ENCODE assay signal across 27 mouse cellular contexts in the genomic region with DNA sequence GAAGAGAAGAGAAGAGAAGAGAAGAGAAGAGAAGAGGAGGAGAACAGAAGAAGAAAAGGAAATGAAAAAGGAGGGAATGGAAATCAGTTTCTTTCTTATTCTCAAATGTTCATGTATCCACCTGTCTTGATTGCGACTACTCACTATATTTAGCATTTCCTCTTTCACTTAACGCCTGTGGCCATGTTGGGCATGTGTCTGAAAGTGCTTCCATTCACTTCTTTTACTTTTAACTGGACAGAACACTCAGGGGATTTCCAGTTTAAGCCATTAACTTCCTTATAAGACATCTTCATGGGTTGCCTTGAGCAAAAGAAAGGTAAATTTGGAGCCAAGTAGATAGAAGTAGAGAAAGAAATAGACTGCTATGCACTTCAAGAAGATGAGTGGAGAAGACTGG.
DNase-seq lines count a peak whose midpoint lies in the region; ATAC-seq lines count a peak whose summit lies in the region.
"Had no signal": no experiment of that assay in that cellular context is flagged by ENCODE, and none has a peak within 500 bp of the region (broad histone marks: within the 10 kb centered on the region; RNA-seq: fewer than 3 reads in every experiment).

No protein-coding gene starts in this region.

- ATAC-seq in granulocyte monocyte progenitor cell, adult 5-6 weeks (replicated peaks; ENCODE audit: poor library complexity, severe bottlenecking): 0 out of 2 replicates have a peak, but pooled peaks have one; percentile 20
- peak; percentile 59; the same call in 1 of the 2 replicates for ATAC-seq in monocyte, adult 5-6 weeks (replicated peaks; ENCODE audit: insufficient number of reproducible peaks, low FRiP score, low TSS enrichment, poor library complexity, severe bottlenecking)
- ATAC-seq in midbrain, embryonic 11.5 days (ENCODE audit: low FRiP score): no peak
- no peak for ATAC-seq in hindbrain, embryonic 13.5 days (ENCODE audit: low FRiP score)
- ATAC-seq: activated CD4-positive, CD25-positive, alpha-beta regulatory T cell, adult 4 months; forebrain, embryonic 14.5 days; forebrain, postnatal 0 days had no signal

- peak; percentile 1 for DNase-seq in A20 (ENCODE audit: low read depth, low spot score)
- DNase-seq in right cerebral cortex, adult 18-20 months: no peak
- no peak for DNase-seq in midbrain, embryonic 11.5 days (ENCODE audit: low spot score, missing footprints)
- DNase-seq: adrenal gland, adult 8-10 months; adrenal gland, postnatal 25 days; B cell, adult 2 months; cerebellum, adult 11-12 months; cerebellum, adult 8-10 months; cerebellum, postnatal 10 days; cerebellum, postnatal 36 days; forebrain, postnatal 0 days; gastrocnemius, adult 2 months; gastrocnemius, postnatal 14 days; heart, adult 18-20 months; heart, postnatal 10 days; heart, postnatal 36 days had no signal

- no peaks in the 10 kb centered on the region for H3K9me3 ChIP-seq in midbrain, embryonic 11.5 days (ENCODE audit: control insufficient read depth, low read length)
- no peaks in the 10 kb centered on the region for H3K9me3 ChIP-seq in hindbrain, embryonic 13.5 days
- H3K9me3 ChIP-seq: embryonic facial prominence, embryonic 12.5 days; embryonic facial prominence, embryonic 15.5 days; heart, embryonic 12.5 days; heart, embryonic 15.5 days; hindbrain, embryonic 10.5 days had no signal

- 84% methylated on average over 2 of the region's 2 CpGs for WGBS in midbrain, embryonic 11.5 days
- WGBS in hindbrain, embryonic 13.5 days: 93% methylated on average over 2 of the region's 2 CpGs

- H3K36me3 ChIP-seq in midbrain, embryonic 11.5 days (ENCODE audit: control insufficient read depth, insufficient read depth, low read length): no peaks in the 10 kb centered on the region
- no peaks in the 10 kb centered on the region for H3K36me3 ChIP-seq in hindbrain, embryonic 13.5 days
- H3K36me3 ChIP-seq: embryonic facial prominence, embryonic 12.5 days; embryonic facial prominence, embryonic 15.5 days; heart, embryonic 12.5 days; heart, embryonic 15.5 days; hindbrain, embryonic 10.5 days had no signal

- H3K9ac ChIP-seq in midbrain, embryonic 11.5 days (ENCODE audit: low read length): no peak overlapping the region
- H3K9ac ChIP-seq in hindbrain, embryonic 13.5 days: no peak overlapping the region
- H3K9ac ChIP-seq: embryonic facial prominence, embryonic 12.5 days; embryonic facial prominence, embryonic 15.5 days; forebrain, postnatal 0 days; heart, embryonic 12.5 days; heart, embryonic 15.5 days; hindbrain, embryonic 14.5 days had no signal

- no peaks in the 10 kb centered on the region for H3K4me1 ChIP-seq in midbrain, embryonic 11.5 days (ENCODE audit: control insufficient read depth, insufficient read depth, low read length)
- no peaks in the 10 kb centered on the region for H3K4me1 ChIP-seq in hindbrain, embryonic 13.5 days (replicated peaks)
- H3K4me1 ChIP-seq: embryonic facial prominence, embryonic 12.5 days; embryonic facial prominence, embryonic 15.5 days; heart, embryonic 15.5 days; hindbrain, embryonic 10.5 days had no signal

- no peak overlapping the region for H3K4me3 ChIP-seq in midbrain, embryonic 11.5 days (ENCODE audit: low read depth, low read length)
- no peak overlapping the region for H3K4me3 ChIP-seq in hindbrain, embryonic 13.5 days
- H3K4me3 ChIP-seq: embryonic facial prominence, embryonic 12.5 days; embryonic facial prominence, embryonic 15.5 days; gastrocnemius, adult 2 months; heart, embryonic 12.5 days; heart, embryonic 15.5 days; hindbrain, embryonic 10.5 days had no signal

- H3K27ac ChIP-seq in midbrain, embryonic 11.5 days (ENCODE audit: low read depth, low read length): no peak overlapping the region
- H3K27ac ChIP-seq in hindbrain, embryonic 13.5 days: no peak overlapping the region
- H3K27ac ChIP-seq: embryonic facial prominence, embryonic 12.5 days; embryonic facial prominence, embryonic 15.5 days; gastrocnemius, adult 2 months; heart, embryonic 15.5 days; hindbrain, embryonic 10.5 days; hindbrain, embryonic 14.5 days had no signal

- no peaks in the 10 kb centered on the region for H3K27me3 ChIP-seq in midbrain, embryonic 11.5 days (ENCODE audit: control insufficient read depth, insufficient read depth, low read length)
- no peaks in the 10 kb centered on the region for H3K27me3 ChIP-seq in hindbrain, embryonic 13.5 days
- H3K27me3 ChIP-seq: embryonic facial prominence, embryonic 12.5 days; embryonic facial prominence, embryonic 15.5 days; heart, embryonic 12.5 days; heart, embryonic 15.5 days had no signal

- no peak overlapping the region for H3K4me2 ChIP-seq in midbrain, embryonic 11.5 days
- no peak overlapping the region for H3K4me2 ChIP-seq in hindbrain, embryonic 13.5 days
- H3K4me2 ChIP-seq: embryonic facial prominence, embryonic 12.5 days; embryonic facial prominence, embryonic 15.5 days; heart, embryonic 12.5 days; heart, embryonic 15.5 days; hindbrain, embryonic 14.5 days had no signal

Comparison
In these comparisons a context has a peak if more than half of its experiments do, and no peak if none do; other contexts are left out.
1. ATAC-seq: peak in granulocyte monocyte progenitor cell, adult 5-6 weeks (single experiment) and monocyte, adult 5-6 weeks (single experiment); none in midbrain, embryonic 11.5 days (single experiment) and hindbrain, embryonic 13.5 days (single experiment).